Mouse (Mus musculus): ENCODE results near the gene Plcl2. TPM values are rescaled to one million over a fixed set of nuclear protein-coding genes. Genes with fewer than 3 reads are reported as not detected.

Plcl2 gene
- polyA plus RNA-seq, 1 experiment from 2014 or later = 9.2 TPM

DNA sequence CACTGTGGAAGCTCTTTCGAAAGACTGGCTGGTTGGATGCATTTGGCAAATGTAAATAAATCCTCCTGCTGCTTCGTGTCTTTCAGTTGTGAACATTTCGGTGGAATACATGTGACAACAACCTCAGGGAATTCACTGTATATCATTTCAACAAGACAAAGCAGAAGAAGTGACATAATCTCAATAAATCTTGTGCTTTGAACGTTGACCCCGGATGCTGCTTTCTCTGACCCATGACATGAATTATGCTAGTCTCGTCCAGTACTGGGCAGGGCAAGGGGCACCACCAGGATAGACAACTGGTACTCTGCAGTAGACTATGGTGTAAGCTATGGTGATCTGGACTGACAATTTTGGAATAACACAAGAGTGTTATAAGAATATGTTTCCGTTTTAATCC lies 28.3 kb upstream of the Plcl2 start:
- Histone ChIP-seq H3K9me3 (replicated peaks; ENCODE audit: control insufficient read depth, low read length, poor library complexity, severe bottlenecking) (no peaks in the 10 kb centered on the region), H3K27ac (ENCODE audit: low read length) (no peak overlapping the region), H3K4me1 (ENCODE audit: control insufficient read depth, insufficient read depth, low read length) (no peaks in the 10 kb centered on the region), H3K27me3 (ENCODE audit: control insufficient read depth, insufficient read depth, low read depth, low read length) (no peaks in the 10 kb centered on the region), H3K9ac (ENCODE audit: low read depth, low read length) (no peak overlapping the region), H3K4me2 (ENCODE audit: low read length) (no peak overlapping the region), H3K36me3 (ENCODE audit: control insufficient read depth, insufficient read depth, low read length) (no peaks in the 10 kb centered on the region), H3K4me3 (ENCODE audit: low read depth, low read length) (no peak overlapping the region)
- ATAC-seq = no peak
- 80% methylated on average over 7 of the region's 7 CpGs for WGBS

DNA sequence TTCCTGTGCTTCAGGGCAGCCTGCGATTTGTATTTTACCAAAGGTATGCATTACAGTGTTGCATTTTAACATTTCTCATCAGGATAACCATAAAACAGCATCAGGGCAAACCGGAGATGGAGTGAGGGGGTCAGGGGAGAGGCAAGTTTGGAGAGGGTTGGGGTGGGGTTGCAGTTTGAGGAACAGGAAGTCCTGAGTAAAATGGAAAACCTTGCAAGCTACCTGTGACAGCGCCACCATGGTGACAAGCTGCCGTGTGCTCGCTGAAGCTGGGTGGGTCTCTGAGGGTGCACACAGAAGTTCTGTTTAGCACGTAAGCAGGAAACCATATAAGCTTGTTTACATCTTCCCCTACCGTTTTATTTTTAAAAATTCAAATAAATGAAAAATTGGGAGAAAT lies 25.5 kb upstream of the Plcl2 start:
- Histone ChIP-seq H3K4me2 (ENCODE audit: low read length) (no peak overlapping the region), H3K9me3 (replicated peaks; ENCODE audit: control insufficient read depth, low read length, poor library complexity, severe bottlenecking) (no peaks in the 10 kb centered on the region), H3K36me3 (ENCODE audit: control insufficient read depth, insufficient read depth, low read length) (no peaks in the 10 kb centered on the region), H3K4me1 (ENCODE audit: control insufficient read depth, insufficient read depth, low read length) (no peaks in the 10 kb centered on the region), H3K9ac (ENCODE audit: low read depth, low read length) (no peak overlapping the region), H3K27ac (ENCODE audit: low read length) (no peak overlapping the region), H3K4me3 (ENCODE audit: low read depth, low read length) (no peak overlapping the region), H3K27me3 (ENCODE audit: control insufficient read depth, insufficient read depth, low read depth, low read length) (no peaks in the 10 kb centered on the region)
- 85% methylated on average over 7 of the region's 7 CpGs for WGBS
- ATAC-seq = no peak

DNA sequence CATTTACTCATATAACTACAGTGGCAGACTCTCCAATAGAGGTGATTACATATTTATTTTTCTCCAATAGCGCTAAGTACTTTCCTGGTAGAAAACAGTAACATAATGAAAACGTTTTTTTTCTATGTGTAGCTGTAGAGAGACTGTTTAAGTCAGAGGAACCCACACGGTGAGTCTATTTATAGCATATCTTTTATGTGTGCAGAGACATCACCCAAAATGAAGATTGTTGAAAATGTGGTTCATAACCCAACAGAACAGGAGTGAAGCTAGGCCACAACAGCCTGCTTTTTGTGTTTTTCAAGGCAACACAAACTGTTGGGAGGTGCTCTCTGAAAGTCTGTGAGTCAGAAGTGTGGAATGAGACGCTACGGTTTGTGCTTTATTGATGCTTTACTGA lies 24.2 kb upstream of the Plcl2 start:
- no peaks in the 10 kb centered on the region for H3K4me1 ChIP-seq (ENCODE audit: control insufficient read depth, insufficient read depth, low read length)
- 74% methylated on average over 5 of the region's 5 CpGs for WGBS

DNA sequence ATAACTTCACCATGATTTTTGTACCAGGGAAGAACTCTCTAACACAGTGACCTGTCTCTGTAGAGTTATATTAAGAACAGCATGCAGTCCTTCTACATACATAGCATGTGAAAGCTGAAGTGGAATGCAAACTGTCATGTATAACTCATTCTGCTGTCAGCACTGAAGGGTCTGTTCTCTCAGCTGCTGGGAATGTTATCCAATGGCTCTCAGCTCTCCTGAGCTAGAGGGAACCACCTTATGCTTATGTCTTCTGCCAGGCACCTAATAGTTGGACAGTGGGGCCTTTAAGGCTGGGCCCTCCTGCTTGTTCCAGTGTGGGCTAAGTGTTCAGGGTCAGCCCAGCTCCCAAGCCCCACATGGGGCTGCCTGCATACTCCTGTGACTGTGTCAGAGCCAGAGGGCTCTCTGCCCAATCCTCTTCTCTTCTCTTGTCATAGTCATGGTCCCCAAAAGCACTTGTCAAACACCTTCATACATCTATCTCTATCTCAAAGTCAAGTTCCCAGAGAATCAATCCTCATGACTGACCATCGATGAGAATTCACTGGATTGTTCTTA lies 22.1 kb upstream of the Plcl2 start:
- ATAC-seq = no peak
- Histone ChIP-seq H3K9ac (ENCODE audit: low read depth, low read length) (no peak overlapping the region), H3K4me3 (ENCODE audit: low read depth, low read length) (no peak overlapping the region), H3K4me1 (ENCODE audit: control insufficient read depth, insufficient read depth, low read length) (no peaks in the 10 kb centered on the region), H3K36me3 (ENCODE audit: control insufficient read depth, insufficient read depth, low read length) (no peaks in the 10 kb centered on the region), H3K27me3 (ENCODE audit: control insufficient read depth, insufficient read depth, low read depth, low read length) (no peaks in the 10 kb centered on the region), H3K9me3 (replicated peaks; ENCODE audit: control insufficient read depth, low read length, poor library complexity, severe bottlenecking) (no peaks in the 10 kb centered on the region), H3K4me2 (ENCODE audit: low read length) (no peak overlapping the region), H3K27ac (ENCODE audit: low read length) (no peak overlapping the region)
- WGBS = 97% methylated on average over 1 of the region's 1 CpGs

More for the DNA sequence above, 24.2 kb upstream of the Plcl2 start:
- H3K4me2 ChIP-seq (ENCODE audit: low read length) = no peak overlapping the region
- no peaks in the 10 kb centered on the region for H3K9me3 ChIP-seq (replicated peaks; ENCODE audit: control insufficient read depth, low read length, poor library complexity, severe bottlenecking)
- H3K27ac ChIP-seq (ENCODE audit: low read length) = no peak overlapping the region
- ATAC-seq = no peak
- no peak overlapping the region for H3K4me3 ChIP-seq (ENCODE audit: low read depth, low read length)
- no peak overlapping the region for H3K9ac ChIP-seq (ENCODE audit: low read depth, low read length)
- no peaks in the 10 kb centered on the region for H3K36me3 ChIP-seq (ENCODE audit: control insufficient read depth, insufficient read depth, low read length)
- H3K27me3 ChIP-seq (ENCODE audit: control insufficient read depth, insufficient read depth, low read depth, low read length) = no peaks in the 10 kb centered on the region

DNA sequence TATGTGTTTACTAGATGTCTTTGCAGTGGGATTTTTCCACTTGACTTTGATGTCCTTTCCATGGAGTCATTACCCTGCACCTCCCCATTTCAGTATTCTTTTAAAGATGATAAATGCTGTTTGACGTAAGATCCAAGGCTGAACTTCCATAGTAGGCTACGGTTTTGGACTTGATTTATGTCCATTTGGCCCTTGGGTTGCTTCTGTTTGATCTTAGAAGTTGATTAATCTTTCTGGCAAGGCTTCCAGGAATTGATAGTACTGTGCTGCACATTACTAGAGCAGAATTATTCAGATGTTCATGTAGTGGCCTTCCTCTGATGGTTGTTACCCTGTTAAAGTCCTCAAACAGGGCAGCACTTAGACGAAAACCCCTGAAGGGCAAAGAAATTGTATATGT lies 21.5 kb upstream of the Plcl2 start:
- WGBS = 89% methylated on average over 3 of the region's 3 CpGs
- Histone ChIP-seq H3K9ac (ENCODE audit: low read depth, low read length) (no peak overlapping the region), H3K36me3 (ENCODE audit: control insufficient read depth, insufficient read depth, low read length) (no peaks in the 10 kb centered on the region), H3K9me3 (replicated peaks; ENCODE audit: control insufficient read depth, low read length, poor library complexity, severe bottlenecking) (no peaks in the 10 kb centered on the region), H3K27me3 (ENCODE audit: control insufficient read depth, insufficient read depth, low read depth, low read length) (no peaks in the 10 kb centered on the region), H3K4me2 (ENCODE audit: low read length) (no peak overlapping the region), H3K4me3 (ENCODE audit: low read depth, low read length) (no peak overlapping the region), H3K27ac (ENCODE audit: low read length) (no peak overlapping the region), H3K4me1 (ENCODE audit: control insufficient read depth, insufficient read depth, low read length) (no peaks in the 10 kb centered on the region)
- no peak for ATAC-seq

DNA sequence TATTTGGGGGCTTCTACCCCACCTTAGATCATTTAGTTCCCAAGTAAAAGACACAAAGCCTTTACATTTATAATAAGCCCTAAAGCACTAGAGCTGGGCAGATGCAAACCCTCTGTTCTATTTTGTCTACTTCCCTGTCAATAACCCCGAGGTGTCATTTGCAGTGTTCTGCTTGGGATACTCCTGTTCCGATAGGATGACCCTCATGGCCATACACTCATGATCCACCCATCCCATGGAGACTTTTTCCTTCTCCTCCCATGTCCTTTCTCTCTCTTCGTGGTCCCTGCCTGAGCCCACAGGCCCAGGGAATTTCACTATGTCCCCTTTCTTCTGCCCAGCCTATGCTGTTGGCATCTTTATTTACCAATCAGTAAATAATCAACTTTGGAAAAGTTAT lies 20.8 kb upstream of the Plcl2 start:
- no peak for ATAC-seq
- H3K4me2 ChIP-seq (ENCODE audit: low read length) = no peak overlapping the region
- no peaks in the 10 kb centered on the region for H3K36me3 ChIP-seq (ENCODE audit: control insufficient read depth, insufficient read depth, low read length)

DNA sequence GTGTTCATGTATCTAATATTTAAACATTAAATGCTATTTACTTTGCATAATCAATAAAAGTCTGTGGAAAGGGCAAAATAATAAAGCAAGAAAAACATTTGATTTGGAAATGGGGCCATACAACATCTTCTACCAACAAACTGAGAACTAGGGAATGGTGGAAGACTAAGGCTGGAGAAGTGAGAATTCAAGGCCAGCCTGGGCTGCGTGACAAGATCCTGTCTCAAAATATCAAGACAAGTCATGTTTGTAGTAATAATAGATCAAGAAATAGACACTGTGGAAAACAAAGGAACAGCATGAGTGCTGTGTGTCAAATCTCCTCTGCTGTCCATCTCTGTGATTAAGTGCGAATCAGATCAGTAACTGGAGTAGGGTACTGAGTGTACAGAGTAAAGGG lies 20.3 kb upstream of the Plcl2 start:
- no peak for ATAC-seq

More for the DNA sequence above, 20.8 kb upstream of the Plcl2 start:
- Histone ChIP-seq H3K27ac (ENCODE audit: low read length) (no peak overlapping the region), H3K4me3 (ENCODE audit: low read depth, low read length) (no peak overlapping the region), H3K9ac (ENCODE audit: low read depth, low read length) (no peak overlapping the region), H3K9me3 (replicated peaks; ENCODE audit: control insufficient read depth, low read length, poor library complexity, severe bottlenecking) (no peaks in the 10 kb centered on the region), H3K4me1 (ENCODE audit: control insufficient read depth, insufficient read depth, low read length) (no peaks in the 10 kb centered on the region), H3K27me3 (ENCODE audit: control insufficient read depth, insufficient read depth, low read depth, low read length) (no peaks in the 10 kb centered on the region)
- 86% methylated on average over 3 of the region's 3 CpGs for WGBS

DNA sequence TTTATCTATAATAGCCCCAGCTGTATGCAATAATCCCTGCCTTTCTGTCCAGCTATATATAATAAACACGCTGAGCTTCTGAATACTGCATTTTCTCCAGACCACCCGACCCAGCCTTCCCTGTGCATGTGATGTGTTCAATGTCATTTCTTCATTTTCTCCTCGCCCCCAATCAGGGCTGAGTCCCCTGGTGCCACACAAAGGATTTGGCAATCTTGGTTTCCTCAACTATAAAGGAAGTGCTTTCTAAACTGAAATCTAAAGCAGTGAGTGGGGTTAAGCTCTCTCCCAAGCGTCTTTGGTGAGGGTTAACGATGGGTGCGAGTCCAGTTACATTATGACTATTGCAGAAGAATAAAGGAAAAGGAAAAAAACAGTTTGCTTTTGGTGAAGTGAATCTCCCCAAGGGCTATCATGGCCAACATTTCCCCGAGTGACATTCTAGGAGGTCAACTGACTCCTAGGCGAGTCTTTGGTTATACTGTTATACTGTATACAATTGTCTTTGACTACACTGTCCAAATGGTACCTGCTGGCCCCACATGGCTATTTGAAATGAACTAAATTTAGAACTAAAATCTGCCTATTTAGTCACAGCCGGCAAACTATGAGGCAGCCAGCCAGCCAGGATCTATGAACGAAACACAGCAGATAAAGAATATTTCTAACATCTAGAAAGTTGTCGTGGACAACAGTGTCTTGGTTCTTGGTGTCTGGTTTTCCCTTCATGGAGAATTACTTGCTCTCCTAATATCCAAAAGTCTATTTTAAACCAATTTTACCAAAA lies 18.4 kb upstream of the Plcl2 start:
- Histone ChIP-seq H3K27ac (ENCODE audit: low read length) (no peak overlapping the region), H3K9ac (ENCODE audit: low read depth, low read length) (no peak overlapping the region), H3K27me3 (ENCODE audit: control insufficient read depth, insufficient read depth, low read depth, low read length) (no peaks in the 10 kb centered on the region), H3K4me3 (ENCODE audit: low read depth, low read length) (no peak overlapping the region), H3K4me2 (ENCODE audit: low read length) (no peak overlapping the region), H3K9me3 (replicated peaks; ENCODE audit: control insufficient read depth, low read length, poor library complexity, severe bottlenecking) (no peaks in the 10 kb centered on the region), H3K36me3 (ENCODE audit: control insufficient read depth, insufficient read depth, low read length) (no peaks in the 10 kb centered on the region), H3K4me1 (ENCODE audit: control insufficient read depth, insufficient read depth, low read length) (no peaks in the 10 kb centered on the region)
- ATAC-seq = no peak
- WGBS = 89% methylated on average over 11 of the region's 11 CpGs

More for the DNA sequence above, 20.3 kb upstream of the Plcl2 start:
- 78% methylated on average over 2 of the region's 2 CpGs for whole genome bisulfite sequencing
- H3K9ac ChIP-seq (ENCODE audit: low read depth, low read length) = no peak overlapping the region
- H3K27me3 ChIP-seq (ENCODE audit: control insufficient read depth, insufficient read depth, low read depth, low read length) = no peaks in the 10 kb centered on the region
- no peak overlapping the region for H3K4me3 ChIP-seq (ENCODE audit: low read depth, low read length)
- H3K27ac ChIP-seq (ENCODE audit: low read length) = no peak overlapping the region
- H3K36me3 ChIP-seq (ENCODE audit: control insufficient read depth, insufficient read depth, low read length) = no peaks in the 10 kb centered on the region
- no peaks in the 10 kb centered on the region for H3K4me1 ChIP-seq (ENCODE audit: control insufficient read depth, insufficient read depth, low read length)
- no peaks in the 10 kb centered on the region for H3K9me3 ChIP-seq (replicated peaks; ENCODE audit: control insufficient read depth, low read length, poor library complexity, severe bottlenecking)
- no peak overlapping the region for H3K4me2 ChIP-seq (ENCODE audit: low read length)

DNA sequence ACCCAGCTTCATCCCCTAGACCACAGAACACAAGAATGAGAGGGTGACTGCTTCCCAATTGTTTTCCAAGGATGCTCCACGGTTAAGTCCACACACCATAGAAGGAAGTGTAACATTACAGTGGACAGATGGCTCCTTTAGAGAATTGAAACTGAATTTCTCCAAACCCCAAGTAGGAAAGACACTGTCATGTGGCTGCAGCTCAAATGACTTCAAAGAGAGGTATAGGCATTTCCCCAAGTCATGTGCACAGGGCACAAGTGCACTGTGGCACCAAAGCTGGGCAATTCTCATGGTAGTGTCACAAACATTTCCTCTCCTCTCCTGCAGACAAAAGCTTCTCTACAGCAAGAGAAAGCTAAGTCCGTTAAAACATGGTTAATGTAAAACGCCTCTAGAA lies 17.7 kb upstream of the Plcl2 start:
- H3K4me1 ChIP-seq (ENCODE audit: control insufficient read depth, insufficient read depth, low read length) = no peaks in the 10 kb centered on the region
- H3K9ac ChIP-seq (ENCODE audit: low read depth, low read length) = no peak overlapping the region
- H3K36me3 ChIP-seq (ENCODE audit: control insufficient read depth, insufficient read depth, low read length) = no peaks in the 10 kb centered on the region
- no peak overlapping the region for H3K4me2 ChIP-seq (ENCODE audit: low read length)
- ATAC-seq = no peak
- no peak overlapping the region for H3K27ac ChIP-seq (ENCODE audit: low read length)
- H3K27me3 ChIP-seq (ENCODE audit: control insufficient read depth, insufficient read depth, low read depth, low read length) = no peaks in the 10 kb centered on the region
- no peak overlapping the region for H3K4me3 ChIP-seq (ENCODE audit: low read depth, low read length)
- H3K9me3 ChIP-seq (replicated peaks; ENCODE audit: control insufficient read depth, low read length, poor library complexity, severe bottlenecking) = no peaks in the 10 kb centered on the region
- WGBS = 83% methylated on average over 3 of the region's 3 CpGs
